Mouse (Mus musculus): ENCODE results near the gene Tctex1d2.
A peak's percentile ranks its signal among the peaks of the same experiment; 100 is the strongest.

Gene Tctex1d2

DNA sequence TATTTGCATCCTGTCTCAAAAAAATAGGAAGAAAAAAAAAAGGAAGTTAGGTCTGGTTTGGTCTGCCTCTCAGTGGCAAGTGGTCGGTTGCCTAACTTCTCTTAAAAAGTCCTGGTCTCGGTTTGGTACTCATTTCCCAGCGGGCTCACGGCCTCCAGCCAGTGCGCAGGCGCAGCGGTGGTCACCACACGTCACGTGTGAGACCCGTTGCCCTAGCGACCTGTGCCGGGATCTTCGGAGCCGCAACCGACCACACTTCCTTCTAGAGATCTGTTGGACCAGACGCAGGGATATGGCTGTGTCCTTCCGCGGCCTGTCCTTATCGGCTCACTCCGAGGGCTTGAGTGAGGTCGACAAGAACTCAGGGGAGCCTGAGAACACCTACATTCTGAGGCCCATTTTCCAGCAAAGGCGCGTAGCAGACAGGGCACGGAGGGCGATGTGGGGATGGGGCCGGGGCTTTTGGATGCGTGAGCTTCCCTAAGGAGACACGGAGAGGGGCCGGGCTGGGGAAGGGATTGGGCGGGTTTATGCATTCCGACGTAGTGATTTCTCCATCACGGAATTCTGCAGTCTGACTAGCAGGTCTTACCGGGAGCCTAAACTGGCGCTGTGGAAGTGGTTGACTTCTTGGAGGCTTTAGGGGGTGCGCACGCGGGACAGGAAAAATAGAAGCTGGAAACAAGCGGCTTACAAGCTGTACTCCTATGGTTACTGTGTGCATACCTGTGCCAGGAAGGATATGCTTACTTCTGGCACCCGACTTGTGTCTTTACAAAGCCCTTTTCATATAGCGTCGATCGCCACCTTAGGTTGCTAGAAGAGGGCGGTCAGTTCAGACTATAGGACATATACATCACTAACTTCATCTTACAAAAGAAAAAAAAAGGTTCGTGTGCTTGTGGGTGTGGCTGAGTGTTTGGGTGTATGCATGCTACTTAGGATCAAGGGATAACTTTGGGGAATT is at the start of gene Tctex1d2:
Gene Tctex1d2, plus strand, starts transcription at position 186 of the 967 bp plus-strand sequence.
- peak; percentile 96 for DNase-seq

DNA sequence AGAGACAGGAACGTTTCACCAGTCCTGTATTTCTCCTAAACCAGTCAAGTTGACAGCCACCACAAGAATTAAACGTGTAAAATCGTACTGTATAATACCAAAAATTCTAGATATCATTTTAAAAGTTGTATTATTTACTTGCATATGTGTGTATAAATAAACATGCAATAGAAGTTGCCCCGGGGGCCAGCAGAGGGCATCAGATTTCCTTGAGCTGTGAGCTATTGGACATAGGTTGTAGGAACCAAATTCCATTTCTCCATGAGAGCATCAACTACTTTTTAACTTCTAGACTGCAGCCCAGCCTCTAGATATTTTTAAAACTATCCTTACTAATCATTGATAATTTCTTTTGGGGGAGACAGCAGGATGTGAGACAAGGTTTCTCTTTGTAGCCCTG is 48.2 kb upstream of the Tctex1d2 start:
- no peak for DNase-seq

DNA sequence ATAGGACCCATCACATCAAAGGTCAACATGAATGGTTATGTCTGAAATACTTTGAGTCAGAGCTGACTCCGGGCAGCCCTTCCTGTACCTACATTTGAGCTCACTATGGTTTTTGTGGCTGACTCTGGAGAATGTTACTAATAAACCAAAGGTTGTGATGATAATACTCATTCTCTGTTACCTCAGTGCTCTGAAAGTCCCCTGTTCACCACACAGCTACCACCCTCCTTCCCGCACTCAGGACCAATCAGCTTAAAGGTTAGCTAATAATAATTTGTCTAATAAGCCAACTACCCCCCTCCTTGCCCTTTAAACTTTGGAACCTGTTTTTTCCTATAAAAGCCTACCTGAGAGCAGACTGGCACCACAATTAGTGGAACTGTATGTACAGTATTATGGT is 39.9 kb upstream of the Tctex1d2 start:
- no peak for DNase-seq

DNA sequence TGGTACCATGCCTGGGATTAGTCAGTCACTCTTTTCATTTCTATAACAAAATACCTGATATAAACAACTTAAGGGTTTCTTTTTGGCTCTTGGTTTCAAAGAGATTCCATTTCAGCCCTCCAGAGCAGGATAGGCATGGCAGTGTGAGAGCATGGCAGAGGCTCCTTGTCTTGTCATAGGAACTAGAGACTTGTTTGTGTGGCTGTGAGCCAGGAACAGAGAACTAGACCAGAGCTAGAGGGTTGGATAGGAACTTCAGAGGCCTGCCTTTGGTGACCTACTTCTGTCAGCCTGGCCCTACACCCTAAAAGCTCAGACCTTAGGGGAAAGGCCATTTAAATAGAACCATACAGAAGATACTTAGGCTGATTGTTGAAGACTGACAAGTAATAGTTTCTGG is 36.6 kb upstream of the Tctex1d2 start:
- DNase-seq: no peak

DNA sequence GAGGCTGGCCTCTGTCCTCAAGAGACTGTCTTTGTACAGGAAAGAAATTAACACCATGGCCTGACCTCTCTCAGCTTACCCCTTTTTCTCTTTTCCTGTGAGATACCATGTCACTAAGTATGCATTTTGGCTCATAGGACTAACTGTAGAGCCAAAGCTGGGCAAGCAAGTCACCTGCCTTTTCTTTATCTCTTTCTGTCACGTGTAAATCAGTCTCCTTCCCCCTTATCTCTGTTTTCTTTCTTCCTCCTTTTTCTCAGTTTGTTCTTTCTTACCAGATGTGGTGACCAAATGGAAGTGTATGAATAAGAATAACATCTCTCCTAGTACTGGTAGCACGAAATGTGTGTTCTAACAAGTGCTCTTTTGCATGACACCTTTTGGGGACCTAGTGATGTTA is 34.6 kb upstream of the Tctex1d2 start:
- no peak for DNase-seq

DNA sequence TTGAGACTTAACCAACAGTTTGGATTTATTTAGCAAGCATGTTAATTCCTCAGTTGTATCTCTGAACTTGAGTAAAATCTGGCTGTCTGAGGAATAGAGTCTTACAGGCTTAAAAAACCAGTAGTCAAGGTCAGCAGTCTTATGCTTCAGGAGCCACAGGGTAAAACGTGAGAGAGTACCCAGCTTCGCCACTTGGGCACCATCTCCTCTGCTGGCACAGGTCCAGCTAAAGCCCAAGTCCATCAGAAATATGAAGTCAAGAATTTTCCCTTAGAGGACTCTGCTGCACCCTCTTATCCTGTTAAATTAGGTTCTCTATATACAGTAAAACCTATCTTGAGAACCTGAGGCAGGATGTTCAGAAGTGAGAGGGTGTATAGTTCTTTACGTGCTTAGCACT is 32.7 kb upstream of the Tctex1d2 start:
- no peak for DNase-seq

DNA sequence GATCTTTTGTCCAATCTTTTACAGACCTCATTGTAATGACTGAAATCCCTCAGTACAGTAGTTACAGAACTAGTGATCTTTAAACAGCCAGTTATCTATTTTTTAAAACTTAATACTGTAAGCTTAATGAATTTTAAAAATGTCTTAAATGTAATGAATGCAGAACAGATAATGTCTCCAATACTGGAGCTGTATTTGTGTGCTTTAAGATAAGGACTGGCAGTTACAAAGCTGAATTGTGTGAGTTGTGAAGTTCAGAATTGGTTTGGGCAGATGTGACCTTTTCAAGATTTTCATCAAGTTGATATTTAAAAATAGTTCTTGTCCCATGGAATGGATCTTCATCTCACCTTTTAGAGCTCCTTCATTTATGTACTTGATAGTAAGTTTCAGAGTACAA is 30.5 kb upstream of the Tctex1d2 start:
- DNase-seq: no peak

DNA sequence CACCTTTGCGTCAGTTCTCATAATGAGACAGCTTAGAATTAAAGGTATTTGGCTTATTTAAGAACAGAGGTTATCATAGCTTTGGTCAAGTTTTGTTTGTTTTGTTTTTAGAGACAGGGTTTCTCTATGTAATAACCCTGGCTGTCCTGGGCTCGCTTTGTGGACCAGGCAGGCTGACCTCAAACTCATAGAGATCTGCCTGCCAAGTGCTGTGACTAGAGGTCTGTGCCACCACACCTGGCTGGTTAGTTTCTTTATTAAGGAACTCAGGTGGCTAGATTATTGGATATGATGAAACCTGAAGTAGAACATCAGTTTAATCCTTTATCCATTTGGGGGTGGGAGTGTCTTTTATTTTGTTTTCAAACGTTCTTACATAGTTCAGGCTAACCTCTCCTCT is 29.7 kb upstream of the Tctex1d2 start:
- DNase-seq: no peak

DNA sequence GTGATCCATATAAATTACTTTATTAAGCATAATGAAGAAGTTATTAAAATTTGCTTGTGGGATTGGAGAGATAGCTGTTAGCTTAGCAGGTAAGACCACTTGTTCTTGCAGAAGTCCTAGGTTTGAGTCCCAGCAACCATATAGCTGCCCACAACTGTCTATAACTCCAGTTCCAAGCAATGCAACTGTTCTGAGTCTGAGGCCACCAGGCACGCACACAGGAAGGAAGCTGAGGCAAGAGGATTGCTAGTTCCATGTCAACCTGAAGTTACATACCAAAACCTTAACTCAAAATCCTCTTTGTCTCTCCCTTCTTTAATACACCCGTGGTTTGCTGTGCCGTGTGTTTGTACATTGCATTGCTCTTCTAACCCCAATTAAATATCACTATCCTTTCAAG is 28.6 kb upstream of the Tctex1d2 start:
- DNase-seq: no peak

DNA sequence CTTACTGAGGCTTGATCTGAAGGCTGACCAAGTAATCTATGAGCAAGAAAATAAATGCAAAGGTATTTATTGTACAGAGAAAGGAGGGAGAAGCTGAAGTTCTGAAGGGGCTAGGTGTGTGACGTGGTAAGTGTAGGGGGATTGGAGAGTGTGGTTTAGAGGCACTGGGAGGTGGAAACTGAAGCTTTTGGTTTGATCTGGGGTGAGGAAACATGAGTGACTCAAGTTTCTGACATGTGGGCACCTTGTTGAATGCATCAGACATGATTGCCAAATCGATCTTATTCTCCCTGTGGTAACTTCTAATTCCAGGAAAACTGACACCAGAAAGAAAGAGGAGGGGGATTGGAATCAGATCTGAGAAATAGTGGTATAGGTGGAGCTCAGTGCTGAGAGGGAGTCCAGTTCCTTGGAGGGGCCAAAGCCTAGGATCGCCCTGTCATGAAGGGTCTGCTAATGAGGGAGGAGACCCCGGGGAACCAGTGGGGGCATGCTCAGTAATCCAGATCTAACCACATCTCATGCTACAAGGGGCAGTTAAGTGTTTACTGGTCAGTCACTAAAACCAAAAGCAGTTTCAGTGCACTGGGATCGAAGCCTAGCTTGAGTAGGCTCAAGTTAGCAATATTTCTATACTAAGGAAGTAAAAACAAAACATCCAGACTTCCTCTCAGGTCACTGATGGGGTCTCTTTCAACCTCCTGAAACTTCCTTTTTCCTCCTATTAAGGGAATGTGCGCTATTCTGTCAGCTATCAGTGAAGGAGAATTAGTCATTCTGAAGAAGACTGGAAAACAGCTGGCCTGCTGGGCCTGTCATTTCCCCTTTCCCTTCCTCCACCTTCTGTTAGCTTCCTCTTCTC is 23.6 kb upstream of the Tctex1d2 start:
- DNase-seq: no peak

DNA sequence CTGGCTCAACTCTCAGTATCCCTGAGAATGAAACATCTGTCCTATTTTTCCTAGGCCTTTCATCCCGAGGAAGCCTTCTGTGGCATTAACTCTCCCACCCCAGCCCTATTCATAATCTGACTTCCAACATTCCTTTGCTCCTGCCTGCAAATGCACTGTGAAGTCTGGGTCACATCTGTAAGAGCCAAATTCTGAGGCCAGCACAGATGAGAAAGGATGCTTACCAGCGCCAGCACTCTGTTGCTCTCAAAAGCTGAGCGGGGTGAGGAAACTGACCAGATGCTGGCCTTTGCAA is 23.0 kb upstream of the Tctex1d2 start:
- DNase-seq: no peak

DNA sequence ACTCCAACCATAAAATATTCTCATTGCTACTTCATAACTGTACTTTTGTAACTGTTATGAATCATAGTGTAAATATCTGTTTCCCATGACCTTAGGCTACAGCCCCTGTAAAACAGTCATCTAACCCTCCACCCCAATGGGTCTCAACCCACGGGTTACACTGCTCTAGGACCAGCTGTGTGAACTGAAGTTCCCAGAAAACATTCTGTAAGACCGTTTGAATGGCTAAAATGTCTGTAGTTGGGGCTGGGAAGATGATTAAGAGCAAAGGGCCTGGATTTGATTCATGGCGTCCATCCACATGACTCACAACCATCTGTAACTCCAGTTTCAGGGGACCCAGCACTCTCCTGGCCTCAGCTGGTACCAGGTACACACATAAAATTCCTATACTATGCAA is 21.3 kb upstream of the Tctex1d2 start:
- DNase-seq: no peak

DNA sequence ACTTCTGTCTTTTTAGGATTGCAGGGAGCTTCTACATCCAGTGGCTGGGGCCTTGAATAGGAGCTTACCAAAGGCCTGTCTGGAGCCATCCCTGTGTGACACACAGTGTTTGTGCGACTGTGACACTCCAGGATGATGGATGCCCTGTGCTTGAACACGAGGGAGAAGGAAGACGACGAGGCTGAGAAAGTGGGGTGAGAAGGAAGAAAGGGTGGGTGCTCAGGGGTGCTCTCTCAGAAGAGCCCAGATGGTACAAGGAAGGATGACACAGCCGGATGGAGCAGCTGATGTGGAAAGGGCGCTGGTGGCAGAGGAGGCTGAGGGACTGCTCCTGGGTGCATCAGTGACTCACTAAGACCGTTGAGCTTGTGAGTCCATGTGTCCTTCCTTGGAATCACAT is 19.2 kb upstream of the Tctex1d2 start, which contains the start of gene Tm4sf19:
Gene Tm4sf19, plus strand, starts transcription at position 240 of the 400 bp plus-strand sequence.
- DNase-seq: no peak

DNA sequence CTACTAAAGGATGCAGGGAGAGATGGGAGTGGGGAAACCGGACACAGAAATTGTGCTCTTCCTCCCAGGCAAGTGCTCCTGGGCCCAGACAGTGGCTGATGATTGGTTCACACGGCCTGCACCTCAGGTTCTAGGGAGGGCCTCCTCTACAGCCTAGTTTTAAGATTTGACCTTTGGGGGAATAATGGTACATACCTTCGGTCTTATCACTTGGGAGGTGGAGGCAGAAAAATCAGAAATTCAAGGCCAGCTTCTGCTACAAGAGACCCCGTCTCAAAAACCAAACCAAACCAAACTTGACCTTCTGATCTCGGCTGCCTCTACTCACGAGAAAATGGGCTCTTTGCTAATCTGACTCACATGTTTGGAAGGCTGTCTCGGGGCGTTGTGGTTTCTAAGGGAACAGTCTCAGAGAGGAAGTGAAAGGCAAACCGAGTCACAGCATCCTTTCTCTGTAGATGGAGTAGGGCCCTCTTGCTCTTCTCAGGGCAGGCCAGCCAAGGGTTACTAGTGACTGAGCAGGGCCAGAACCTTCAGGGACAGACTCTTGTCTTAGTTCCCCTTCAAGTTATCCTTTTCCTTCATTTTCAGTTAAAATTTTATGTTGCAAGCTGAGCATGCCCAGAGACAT is 18.1 kb upstream of the Tctex1d2 start:
- DNase-seq: no peak

DNA sequence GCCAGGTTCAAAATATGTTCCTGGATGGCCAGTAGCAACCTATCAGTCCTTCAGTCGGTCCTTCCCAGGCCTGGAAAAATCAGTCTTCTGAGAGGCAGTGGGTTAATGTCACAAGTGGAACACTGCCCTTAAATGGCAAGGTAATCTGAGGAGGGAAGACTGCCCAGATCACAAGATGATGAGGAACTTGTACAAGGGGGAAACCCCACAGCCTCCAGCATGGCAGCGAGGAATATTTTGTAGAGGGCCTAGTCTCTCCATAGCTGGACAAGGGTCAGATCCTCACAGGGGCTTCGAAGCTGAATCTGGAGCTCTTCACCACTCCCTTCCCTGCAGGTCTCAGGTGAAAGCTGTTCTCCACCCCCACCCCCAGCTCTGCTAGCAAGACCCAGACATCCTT is 16.7 kb upstream of the Tctex1d2 start:
- no peak for DNase-seq

DNA sequence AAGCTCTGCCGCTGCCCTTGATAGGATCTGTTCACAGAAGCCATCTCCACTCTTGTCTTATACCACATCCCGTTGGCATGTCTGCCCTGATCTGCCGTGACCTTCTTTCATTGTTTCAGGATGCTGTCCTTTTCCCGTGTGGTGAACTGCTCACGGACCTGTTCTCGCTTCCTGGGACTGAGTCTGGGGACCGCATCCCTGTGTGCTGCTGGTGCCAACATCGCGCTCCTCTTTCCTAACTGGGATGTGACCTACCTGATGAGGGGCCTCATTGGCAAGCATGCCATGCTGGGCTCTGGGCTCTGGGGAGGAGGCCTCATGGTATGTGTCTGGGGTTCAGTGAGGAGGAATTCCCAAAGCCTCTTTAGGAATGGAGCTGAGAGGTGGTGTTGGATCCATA is 13.8 kb upstream of the Tctex1d2 start:
- no peak for DNase-seq

DNA sequence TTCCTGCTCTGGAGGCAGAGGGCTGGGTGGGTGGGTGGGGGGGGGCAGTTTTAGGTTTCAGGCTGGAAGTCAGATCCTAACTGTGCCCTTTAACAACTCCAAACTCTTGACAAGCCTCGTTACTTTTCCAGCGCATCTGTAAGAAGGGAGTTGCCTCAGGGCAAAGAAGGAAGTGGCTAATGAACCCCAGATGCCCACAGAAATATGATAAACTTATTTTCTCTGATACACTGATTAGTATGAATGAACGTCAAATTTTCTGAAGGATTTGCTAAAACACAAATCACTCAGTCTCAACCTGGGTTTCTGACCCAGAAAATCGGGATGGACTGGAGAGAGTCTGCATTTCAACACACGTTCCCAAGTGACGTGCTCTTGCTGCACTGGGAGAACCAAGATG is 12.8 kb upstream of the Tctex1d2 start:
- DNase-seq: no peak

DNA sequence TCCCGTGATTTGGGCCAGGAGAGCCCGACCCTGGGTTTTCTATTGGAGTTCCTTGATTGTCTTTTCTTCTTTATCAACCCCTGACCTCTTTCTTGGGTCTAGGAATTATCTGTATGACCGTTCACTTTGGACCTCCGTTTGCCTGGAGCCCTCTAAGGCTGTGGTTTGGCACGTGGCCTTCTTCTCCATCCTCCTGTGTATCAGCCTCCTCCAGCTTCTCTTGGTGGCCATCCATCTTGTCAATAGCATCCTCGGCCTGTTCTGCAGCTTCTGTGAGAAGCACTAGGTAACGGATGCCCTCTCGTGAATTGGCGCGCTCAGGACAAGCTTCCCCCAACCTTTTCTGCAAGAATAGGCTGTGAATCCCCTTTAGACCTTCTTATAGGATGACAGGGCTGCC is 11.8 kb upstream of the Tctex1d2 start:
- DNase-seq: no peak

DNA sequence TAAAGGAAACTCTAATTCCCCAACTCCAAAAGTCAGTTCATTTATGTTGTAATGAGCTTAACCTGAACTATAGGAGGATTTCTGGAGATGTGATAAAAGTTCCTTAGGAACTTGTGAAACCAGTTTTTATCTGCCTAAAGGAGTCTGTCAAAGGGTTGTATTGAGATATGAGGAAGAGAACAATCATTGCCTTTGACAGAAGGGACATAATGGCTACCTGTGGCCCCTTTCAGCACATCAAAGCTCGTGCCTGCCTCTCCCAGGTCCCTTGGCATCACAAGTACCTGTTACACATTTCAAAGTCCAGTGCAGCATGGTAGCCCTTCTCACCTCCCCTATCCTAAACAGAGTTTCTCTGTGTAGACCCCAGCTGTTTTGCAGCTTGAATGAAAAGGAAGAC is 2.0 kb upstream of the Tctex1d2 start:
- no peak for DNase-seq

DNA sequence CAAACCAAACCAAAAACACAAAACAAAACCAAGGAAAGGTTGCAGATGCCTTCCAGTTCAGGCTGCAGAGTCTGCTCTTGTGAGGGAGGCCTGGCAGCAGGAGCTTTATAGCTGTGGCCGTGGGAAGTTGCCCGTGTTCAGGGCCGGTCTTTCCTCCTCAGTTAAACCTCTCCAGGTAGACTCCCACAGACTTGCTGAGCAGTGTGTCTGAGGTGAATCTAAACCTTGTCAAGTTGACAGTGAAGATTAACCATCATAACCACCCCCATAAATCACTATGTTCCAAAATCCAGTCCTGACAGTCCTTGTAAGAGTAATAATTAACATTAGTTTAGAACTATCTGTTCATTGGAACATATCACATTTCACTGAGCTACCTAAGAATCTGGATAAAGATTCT is 8.0 kb downstream of the Tctex1d2 start:
- DNase-seq: no peak

DNA sequence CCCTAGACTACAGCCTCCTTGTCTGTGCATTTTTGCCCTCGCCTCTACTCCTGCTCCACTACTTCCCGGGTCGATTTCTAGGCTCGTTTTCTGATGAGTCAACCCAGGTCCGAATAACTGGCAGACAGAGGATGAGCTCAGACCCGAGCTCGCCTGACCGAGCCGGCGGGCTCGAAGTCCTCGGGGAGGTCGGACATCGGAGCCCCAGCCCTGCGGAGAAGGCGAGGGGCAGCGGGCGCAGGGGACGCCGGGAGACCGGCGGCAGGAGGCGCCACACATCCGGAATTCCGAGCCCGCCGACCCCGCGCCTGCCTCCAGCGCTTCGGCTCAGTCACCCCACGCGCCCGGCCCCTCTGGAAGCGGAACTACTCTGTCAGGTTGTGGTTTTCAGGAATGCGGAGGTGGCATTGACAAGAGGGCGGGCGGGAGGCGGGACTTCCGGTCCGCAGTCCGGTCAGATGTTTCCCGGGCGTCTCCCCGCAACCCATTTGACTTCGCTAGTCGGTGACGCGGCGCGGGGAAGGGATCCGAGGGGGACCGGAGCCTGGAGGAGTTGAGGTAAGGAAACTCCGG is 11.1 kb downstream of the Tctex1d2 start, which contains the start of gene Pcyt1a:
Gene Pcyt1a, plus strand, starts transcription at position 448 of the 573 bp plus-strand sequence.
- peak; percentile 91 for DNase-seq

DNA sequence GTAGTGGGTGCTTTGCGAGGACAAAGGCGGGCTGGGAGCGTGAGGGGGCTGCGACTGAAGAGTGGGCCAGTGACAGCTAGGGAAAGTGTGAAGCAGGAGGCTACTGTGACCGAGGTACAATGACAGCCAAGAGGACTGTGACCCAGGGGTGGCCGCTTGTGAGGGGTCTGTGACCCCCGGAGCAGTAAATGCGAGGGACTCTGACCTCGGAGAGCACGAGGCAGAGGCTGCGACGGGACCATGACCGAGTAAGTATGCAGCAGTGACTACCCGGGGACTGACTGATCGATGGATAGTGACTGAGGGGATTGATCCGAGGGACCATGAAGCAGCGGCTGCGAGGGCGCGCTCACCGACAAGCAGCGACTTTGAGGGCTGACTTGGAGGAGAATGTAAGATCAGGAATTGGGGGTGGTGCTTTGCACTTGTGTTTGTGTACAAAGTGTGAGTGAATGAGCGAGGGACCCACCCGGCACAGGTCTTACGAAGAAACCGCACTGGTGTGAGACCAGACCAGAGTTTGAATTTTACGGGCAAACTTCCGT is 11.6 kb downstream of the Tctex1d2 start:
- no peak for DNase-seq

DNA sequence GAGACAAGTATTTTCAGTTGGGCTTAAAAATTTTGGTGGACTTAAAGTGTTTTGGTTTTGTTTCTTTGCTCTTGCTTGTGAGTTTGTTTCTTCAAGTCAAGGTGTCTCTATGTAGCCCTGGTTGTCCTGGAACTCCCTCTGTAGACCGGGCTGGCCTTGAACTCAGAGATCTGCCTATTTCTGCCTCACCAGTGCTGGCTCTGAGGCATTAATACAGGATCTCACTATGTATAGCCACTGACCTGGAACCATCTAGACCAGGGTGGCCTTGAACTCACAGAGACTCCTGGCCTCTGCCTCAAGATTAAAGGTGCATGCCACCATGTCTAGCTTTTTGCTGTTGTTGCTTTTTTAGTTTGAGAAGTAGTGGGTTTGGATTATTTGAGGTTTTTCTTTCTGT is 12.4 kb downstream of the Tctex1d2 start:
- no peak for DNase-seq
